Mouse (Mus musculus) midbrain, embryonic 10.5 days (tissue): ENCODE measurements around the gene Slc37a3. TPM values are rescaled to one million over a fixed set of nuclear protein-coding genes. Genes with fewer than 3 reads are reported as not detected.

Source experiments
- DNase-seq: peaks from one replicate; pipeline ENCODE4 v3.0.0-alpha.2; 2017; ENCODE audit warnings: low spot score
- H3K27ac ChIP-seq: fragments of 300-500 bp; sonication (generic); replicated peaks from 2 replicates; pipeline ENCODE4 v1.5.1; 2016; ENCODE audit warnings: mild to moderate bottlenecking
- H3K27me3 ChIP-seq: fragments of 300-500 bp; sonication (generic); 2 replicates; pipeline ENCODE4 v1.6.1; 2016; ENCODE audit warnings: low read depth, mild to moderate bottlenecking; ENCODE audit not compliant: poor library complexity, severe bottlenecking
- H3K36me3 ChIP-seq: fragments of 300-500 bp; sonication (generic); 2 replicates; pipeline ENCODE4 v1.6.1; 2016; ENCODE audit warnings: mild to moderate bottlenecking, moderate library complexity
- H3K4me1 ChIP-seq: fragments of 300-500 bp; sonication (generic); 2 replicates; pipeline ENCODE4 v1.6.1; 2016
- H3K4me3 ChIP-seq: fragments of 300-500 bp; sonication (generic); 2 replicates; pipeline ENCODE4 v1.5.1; 2016; ENCODE audit warnings: mild to moderate bottlenecking, moderate library complexity
- H3K9me3 ChIP-seq: fragments of 300-500 bp; sonication (generic); replicated peaks from 2 replicates; pipeline ENCODE4 v1.6.1; 2016; ENCODE audit warnings: mild to moderate bottlenecking
- WGBS: fragments of 180-500 bp; shearing (Covaris S2); methylation state at CpG from one replicate; pipeline ENCODE4 v1.1.7; 2016; 5-methylcytosine and 5-hydroxymethylcytosine counted together
- polyA plus RNA-seq: library from polyadenylated mRNA; unstranded; fragments of >200 nt; fragmentation: Nextera tagmentation; extraction: Ambion mirVana; gene quantifications from 2 replicates; pipeline ENCODE4 v1.2.1, GENCODE M21; 2016

Gene Slc37a3
- polyA plus RNA-seq, 1 experiment from 2014 or later, result 45.3 TPM

GRCm38 (mm10) chr6:39334224-39334623, 43.3 kb downstream of the Slc37a3 start:
- no peak for DNase-seq
- WGBS, result 91% methylated on average over 7 of the region's 7 CpGs

GRCm38 (mm10) chr6:39331998-39332700, 45.3 kb downstream of the Slc37a3 start:
- H3K27me3 ChIP-seq, result no peaks in the 10 kb centered on the region
- H3K4me3 ChIP-seq, result no peak overlapping the region
- 0 out of 2 replicates have a peak overlapping the region, but pooled peaks have one; percentile 24 for H3K27ac ChIP-seq
- H3K9me3 ChIP-seq, result no peaks in the 10 kb centered on the region
- H3K36me3 ChIP-seq, result peaks cover 45% of the 10 kb centered on the region
- 0 out of 2 replicates have a peak, but pooled peaks cover 4% of the 10 kb centered on the region for H3K4me1 ChIP-seq
- no peak for DNase-seq
- 83% methylated on average over 7 of the region's 7 CpGs for WGBS

More at GRCm38 (mm10) chr6:39334224-39334623, 43.3 kb downstream of the Slc37a3 start:
- Histone ChIP-seq H3K36me3 (peaks cover 65% of the 10 kb centered on the region), H3K9me3 (no peaks in the 10 kb centered on the region), H3K4me1 (0 out of 2 replicates have a peak, but pooled peaks cover 4% of the 10 kb centered on the region), H3K27ac (no peak overlapping the region), H3K4me3 (no peak overlapping the region), H3K27me3 (no peaks in the 10 kb centered on the region)

GRCm38 (mm10) chr6:39330981-39331380, 46.5 kb downstream of the Slc37a3 start:
- no peaks in the 10 kb centered on the region for H3K9me3 ChIP-seq
- no peak for DNase-seq
- no peak overlapping the region for H3K27ac ChIP-seq
- WGBS, result 93% methylated on average over 7 of the region's 7 CpGs
- 0 out of 2 replicates have a peak, but pooled peaks cover 4% of the 10 kb centered on the region for H3K4me1 ChIP-seq
- H3K27me3 ChIP-seq, result no peaks in the 10 kb centered on the region
- H3K4me3 ChIP-seq, result no peak overlapping the region
- H3K36me3 ChIP-seq, result peaks cover 39% of the 10 kb centered on the region

GRCm38 (mm10) chr6:39320286-39320685, 57.2 kb downstream of the Slc37a3 start:
- Histone ChIP-seq H3K27ac (0 out of 2 replicates have a peak overlapping the region, but pooled peaks have one; percentile 13), H3K9me3 (peaks cover 4% of the 10 kb centered on the region; the same call in 1 of the 2 replicates), H3K27me3 (no peaks in the 10 kb centered on the region), H3K36me3 (peaks cover 6% of the 10 kb centered on the region), H3K4me3 (no peak overlapping the region), H3K4me1 (no peaks in the 10 kb centered on the region)
- 86% methylated on average over 5 of the region's 5 CpGs for WGBS
- DNase-seq, result no peak

GRCm38 (mm10) chr6:39319061-39319761, 58.3 kb downstream of the Slc37a3 start:
- 0 out of 2 replicates have a peak, but pooled peaks cover 2% of the 10 kb centered on the region for H3K36me3 ChIP-seq
- H3K27me3 ChIP-seq, result no peaks in the 10 kb centered on the region
- WGBS, result 77% methylated on average over 15 of the region's 19 CpGs
- no peaks in the 10 kb centered on the region for H3K9me3 ChIP-seq
- no peak for DNase-seq
- H3K27ac ChIP-seq, result no peak overlapping the region
- H3K4me3 ChIP-seq, result no peak overlapping the region
- no peaks in the 10 kb centered on the region for H3K4me1 ChIP-seq

- 91% methylated on average over 2 of the region's 2 CpGs for WGBS
- no peak for DNase-seq
- H3K27ac ChIP-seq, result no peak overlapping the region
- no peaks in the 10 kb centered on the region; the same call in 1 of the 2 replicates for H3K9me3 ChIP-seq
- 0 out of 2 replicates have a peak, but pooled peaks cover 2% of the 10 kb centered on the region for H3K36me3 ChIP-seq
- no peaks in the 10 kb centered on the region for H3K4me1 ChIP-seq
- no peak overlapping the region for H3K4me3 ChIP-seq
- no peaks in the 10 kb centered on the region for H3K27me3 ChIP-seq
Observed at GRCm38 (mm10) chr6:39318631-39319010, 58.9 kb downstream of the Slc37a3 start.

- H3K36me3 ChIP-seq, result no peaks in the 10 kb centered on the region
- H3K4me3 ChIP-seq, result no peak overlapping the region
- H3K27me3 ChIP-seq, result no peaks in the 10 kb centered on the region
- 88% methylated on average over 10 of the region's 10 CpGs for WGBS
- H3K4me1 ChIP-seq, result no peaks in the 10 kb centered on the region
- H3K27ac ChIP-seq, result no peak overlapping the region
- DNase-seq, result no peak
- H3K9me3 ChIP-seq, result no peaks in the 10 kb centered on the region; the same call in 1 of the 2 replicates
Observed at GRCm38 (mm10) chr6:39317854-39318630, 59.4 kb downstream of the Slc37a3 start.

GRCm38 (mm10) chr6:39316089-39316488, 61.4 kb downstream of the Slc37a3 start:
- H3K36me3 ChIP-seq, result no peaks in the 10 kb centered on the region
- DNase-seq, result no peak
- no peaks in the 10 kb centered on the region; the same call in 1 of the 2 replicates for H3K9me3 ChIP-seq
- no peaks in the 10 kb centered on the region for H3K4me1 ChIP-seq
- H3K27me3 ChIP-seq, result no peaks in the 10 kb centered on the region
- H3K4me3 ChIP-seq, result no peak overlapping the region
- H3K27ac ChIP-seq, result no peak overlapping the region
- 86% methylated on average over 6 of the region's 6 CpGs for WGBS

GRCm38 (mm10) chr6:39314461-39314860, 63.0 kb downstream of the Slc37a3 start:
- WGBS, result 92% methylated on average over 12 of the region's 12 CpGs

GRCm38 (mm10) chr6:39311786-39312185, 65.7 kb downstream of the Slc37a3 start:
- DNase-seq, result no peak
- H3K9me3 ChIP-seq, result no peaks in the 10 kb centered on the region; the same call in 1 of the 2 replicates
- H3K27me3 ChIP-seq, result no peaks in the 10 kb centered on the region
- no peak overlapping the region for H3K27ac ChIP-seq
- H3K4me1 ChIP-seq, result no peaks in the 10 kb centered on the region
- H3K4me3 ChIP-seq, result no peak overlapping the region
- H3K36me3 ChIP-seq, result no peaks in the 10 kb centered on the region; the same call in 1 of the 2 replicates
- 90% methylated on average over 3 of the region's 3 CpGs for WGBS

More at GRCm38 (mm10) chr6:39314461-39314860, 63.0 kb downstream of the Slc37a3 start:
- Histone ChIP-seq H3K4me1 (no peaks in the 10 kb centered on the region), H3K9me3 (no peaks in the 10 kb centered on the region; the same call in 1 of the 2 replicates), H3K27ac (no peak overlapping the region), H3K4me3 (no peak overlapping the region), H3K36me3 (no peaks in the 10 kb centered on the region), H3K27me3 (no peaks in the 10 kb centered on the region)
- DNase-seq, result no peak

- Histone ChIP-seq H3K9me3 (no peaks in the 10 kb centered on the region), H3K27me3 (no peaks in the 10 kb centered on the region), H3K36me3 (no peaks in the 10 kb centered on the region; the same call in 1 of the 2 replicates), H3K27ac (peak overlapping the region; percentile 80), H3K4me3 (no peak overlapping the region), H3K4me1 (peaks cover 35% of the 10 kb centered on the region)
- peak; percentile 55 for DNase-seq
- 12% methylated on average over 6 of the region's 6 CpGs for whole genome bisulfite sequencing
Observed at GRCm38 (mm10) chr6:39304371-39304874, 73.1 kb downstream of the Slc37a3 start.

GRCm38 (mm10) chr6:39301484-39301883, 76.0 kb downstream of the Slc37a3 start:
- WGBS, result 85% methylated on average over 3 of the region's 3 CpGs
- H3K27me3 ChIP-seq, result no peaks in the 10 kb centered on the region
- no peak overlapping the region for H3K27ac ChIP-seq
- no peaks in the 10 kb centered on the region for H3K9me3 ChIP-seq
- no peak for DNase-seq
- H3K4me3 ChIP-seq, result no peak overlapping the region
- H3K4me1 ChIP-seq, result peaks cover 35% of the 10 kb centered on the region
- H3K36me3 ChIP-seq, result no peaks in the 10 kb centered on the region
